Mouse (Mus musculus): ENCODE results near the gene Bsg. TPM values are rescaled to one million over a fixed set of nuclear protein-coding genes. Genes with fewer than 3 reads are reported as not detected.

Bsg gene
- polyA plus RNA-seq, 1 experiment: 631 TPM

GRCm38 (mm10) chr10:79717640-79718357 is 13.5 kb downstream of the Bsg start:
- no peak for TF ChIP-seq POLR2A (IDR thresholded peaks at IDR 0.05; ENCODE audit: borderline replicate concordance, extremely low read depth, insufficient read depth, insufficient read length, poor library complexity, severe bottlenecking)
- no peak for TF ChIP-seq CTCF (IDR thresholded peaks at IDR 0.05; ENCODE audit: borderline replicate concordance, extremely low read depth, insufficient read depth, insufficient read length)
- DNase-seq (ENCODE audit: low read depth): peak; percentile 58

- TF ChIP-seq POLR2A (IDR thresholded peaks at IDR 0.05; ENCODE audit: borderline replicate concordance, extremely low read depth, insufficient read depth, insufficient read length, poor library complexity, severe bottlenecking): no peak
- no peak for TF ChIP-seq CTCF (IDR thresholded peaks at IDR 0.05; ENCODE audit: borderline replicate concordance, extremely low read depth, insufficient read depth, insufficient read length)
- no peak for DNase-seq (ENCODE audit: low read depth)
Observed at GRCm38 (mm10) chr10:79721089-79721488, 16.8 kb downstream of the Bsg start.

GRCm38 (mm10) chr10:79723047-79723446 is 18.8 kb downstream of the Bsg start:
- TF ChIP-seq POLR2A (IDR thresholded peaks at IDR 0.05; ENCODE audit: borderline replicate concordance, extremely low read depth, insufficient read depth, insufficient read length, poor library complexity, severe bottlenecking) (no peak), CTCF (IDR thresholded peaks at IDR 0.05; ENCODE audit: borderline replicate concordance, extremely low read depth, insufficient read depth, insufficient read length) (no peak)
- no peak for DNase-seq (ENCODE audit: low read depth)

- TF ChIP-seq POLR2A (IDR thresholded peaks at IDR 0.05; ENCODE audit: borderline replicate concordance, extremely low read depth, insufficient read depth, insufficient read length, poor library complexity, severe bottlenecking) (no peak), CTCF (IDR thresholded peaks at IDR 0.05; ENCODE audit: borderline replicate concordance, extremely low read depth, insufficient read depth, insufficient read length) (no peak)
- DNase-seq (ENCODE audit: low read depth): no peak
Observed at GRCm38 (mm10) chr10:79723692-79724091, 19.4 kb downstream of the Bsg start.

- TF ChIP-seq POLR2A (IDR thresholded peaks at IDR 0.05; ENCODE audit: borderline replicate concordance, extremely low read depth, insufficient read depth, insufficient read length, poor library complexity, severe bottlenecking) (no peak), CTCF (IDR thresholded peaks at IDR 0.05; ENCODE audit: borderline replicate concordance, extremely low read depth, insufficient read depth, insufficient read length) (peak; percentile 58)
- DNase-seq (ENCODE audit: low read depth): no peak
Observed at GRCm38 (mm10) chr10:79726090-79726489, 21.8 kb downstream of the Bsg start.

- no peak for TF ChIP-seq POLR2A (IDR thresholded peaks at IDR 0.05; ENCODE audit: borderline replicate concordance, extremely low read depth, insufficient read depth, insufficient read length, poor library complexity, severe bottlenecking)
- TF ChIP-seq CTCF (IDR thresholded peaks at IDR 0.05; ENCODE audit: borderline replicate concordance, extremely low read depth, insufficient read depth, insufficient read length): no peak
- no peak for DNase-seq (ENCODE audit: low read depth)
Observed at GRCm38 (mm10) chr10:79728323-79729249, 24.3 kb downstream of the Bsg start.

GRCm38 (mm10) chr10:79729357-79729965 is 25.2 kb downstream of the Bsg start:
- no peak for DNase-seq (ENCODE audit: low read depth)
- no peak for TF ChIP-seq POLR2A (IDR thresholded peaks at IDR 0.05; ENCODE audit: borderline replicate concordance, extremely low read depth, insufficient read depth, insufficient read length, poor library complexity, severe bottlenecking)
- no peak for TF ChIP-seq CTCF (IDR thresholded peaks at IDR 0.05; ENCODE audit: borderline replicate concordance, extremely low read depth, insufficient read depth, insufficient read length)

GRCm38 (mm10) chr10:79732500-79732899 is 28.2 kb downstream of the Bsg start:
- TF ChIP-seq POLR2A (IDR thresholded peaks at IDR 0.05; ENCODE audit: borderline replicate concordance, extremely low read depth, insufficient read depth, insufficient read length, poor library complexity, severe bottlenecking) (no peak), CTCF (IDR thresholded peaks at IDR 0.05; ENCODE audit: borderline replicate concordance, extremely low read depth, insufficient read depth, insufficient read length) (peak; percentile 52; the same call in 1 of the 2 replicates)
- no peak for DNase-seq (ENCODE audit: low read depth)

- no peak for TF ChIP-seq POLR2A (IDR thresholded peaks at IDR 0.05; ENCODE audit: borderline replicate concordance, extremely low read depth, insufficient read depth, insufficient read length, poor library complexity, severe bottlenecking)
- TF ChIP-seq CTCF (IDR thresholded peaks at IDR 0.05; ENCODE audit: borderline replicate concordance, extremely low read depth, insufficient read depth, insufficient read length): no peak
- no peak for DNase-seq (ENCODE audit: low read depth)
Observed at GRCm38 (mm10) chr10:79733847-79734246, 29.6 kb downstream of the Bsg start.

- no peak for TF ChIP-seq POLR2A (IDR thresholded peaks at IDR 0.05; ENCODE audit: borderline replicate concordance, extremely low read depth, insufficient read depth, insufficient read length, poor library complexity, severe bottlenecking)
- TF ChIP-seq CTCF (IDR thresholded peaks at IDR 0.05; ENCODE audit: borderline replicate concordance, extremely low read depth, insufficient read depth, insufficient read length): no peak
- no peak for DNase-seq (ENCODE audit: low read depth)
Observed at GRCm38 (mm10) chr10:79735361-79735760, 31.1 kb downstream of the Bsg start.

- no peak for DNase-seq (ENCODE audit: low read depth)
- TF ChIP-seq CTCF (IDR thresholded peaks at IDR 0.05; ENCODE audit: borderline replicate concordance, extremely low read depth, insufficient read depth, insufficient read length) (no peak), POLR2A (IDR thresholded peaks at IDR 0.05; ENCODE audit: borderline replicate concordance, extremely low read depth, insufficient read depth, insufficient read length, poor library complexity, severe bottlenecking) (no peak)
Observed at GRCm38 (mm10) chr10:79736706-79737105, 32.4 kb downstream of the Bsg start.

All from brain, embryonic 14.5 days (tissue).